Mouse (Mus musculus) heart, postnatal 10 days (tissue): ENCODE data around the gene Phf8. TPM values are rescaled to one million over a fixed set of nuclear protein-coding genes. Genes with fewer than 3 reads are reported as not detected.
"Not testable (repeated sequence)": the region's sequence is repeated elsewhere in the genome, so short reads cannot be mapped to it uniquely, and the experiment has no call there.

Source experiments
- DNase-seq, 2 experiments: peaks; one replicate each; pipeline ENCODE4 v3.0.0; 2021
- intact Hi-C: fragments of 180-260 bp; cut with DNase I; formaldehyde crosslinking; loops from one replicate; pipeline ENCODE4 v1.15.1; 2025
- total RNA-seq, 2 experiments: library from RNA; stranded (reverse); gene quantifications; 2 replicates each; pipeline ENCODE4 v1.2.3; 2021

The Phf8 gene
- total RNA-seq: 10 to 100 TPM; 17.7 to 23.2 TPM

GRCm38 (mm10) chrX:151520458-151521322 lies at the start of gene Phf8:
Gene Phf8, plus strand, starts transcription at chrX:151520672.
- peak; percentile 95 to 96 for DNase-seq
- intact Hi-C loops: loop anchor here (5.0 to 10.0 kb wide), 3 partner anchors 178 to 494 kb away; partner anchors contain the start of genes Fam120c, Huwe1, Ribc1 and Smc1a

- DNase-seq: no peak
- intact Hi-C loops: no loop called here
Measured at GRCm38 (mm10) chrX:151488128-151488527, 32.3 kb upstream of the Phf8 start.

DNA sequence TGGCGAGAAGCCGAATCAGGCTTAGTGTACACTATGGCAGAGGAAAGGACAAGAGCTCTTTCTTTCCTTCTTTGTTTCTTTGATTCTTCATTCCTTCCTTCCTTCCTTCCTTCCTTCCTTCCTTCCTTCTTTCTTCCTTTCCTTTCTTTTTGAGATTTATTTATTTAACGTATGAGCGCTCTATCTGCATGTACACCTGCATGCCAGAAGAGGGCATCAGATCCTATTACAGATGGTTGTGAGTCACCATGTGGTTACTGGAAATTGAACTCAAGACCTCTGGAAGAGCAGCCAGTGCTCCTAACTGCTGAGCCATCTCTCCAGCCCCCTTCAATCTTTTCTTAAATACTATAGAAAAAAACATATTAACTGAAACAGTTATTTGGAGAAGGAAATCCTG lies 27.2 kb upstream of the Phf8 start:
- DNase-seq, intact Hi-C loops: not testable (repeated sequence)

DNA sequence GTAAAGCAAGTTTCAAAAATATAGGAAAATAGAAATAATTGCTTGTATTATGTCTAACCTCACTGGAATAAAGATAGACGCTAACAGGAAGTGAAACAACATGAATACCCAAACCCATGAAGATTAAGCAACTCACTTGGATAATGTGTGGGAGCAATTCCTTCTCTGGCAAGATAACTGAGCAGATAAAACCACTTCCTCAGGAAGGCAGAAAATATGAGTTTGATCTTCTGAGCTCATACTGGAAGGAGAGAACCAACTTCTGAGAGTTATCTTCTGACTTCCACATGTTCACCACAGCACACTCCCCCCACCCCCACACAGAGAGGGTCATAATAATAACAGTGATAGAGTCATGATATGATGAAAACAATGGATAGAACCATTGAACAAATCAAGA lies 23.9 kb upstream of the Phf8 start:
- no peak for DNase-seq
- intact Hi-C loops: no loop called here

DNA sequence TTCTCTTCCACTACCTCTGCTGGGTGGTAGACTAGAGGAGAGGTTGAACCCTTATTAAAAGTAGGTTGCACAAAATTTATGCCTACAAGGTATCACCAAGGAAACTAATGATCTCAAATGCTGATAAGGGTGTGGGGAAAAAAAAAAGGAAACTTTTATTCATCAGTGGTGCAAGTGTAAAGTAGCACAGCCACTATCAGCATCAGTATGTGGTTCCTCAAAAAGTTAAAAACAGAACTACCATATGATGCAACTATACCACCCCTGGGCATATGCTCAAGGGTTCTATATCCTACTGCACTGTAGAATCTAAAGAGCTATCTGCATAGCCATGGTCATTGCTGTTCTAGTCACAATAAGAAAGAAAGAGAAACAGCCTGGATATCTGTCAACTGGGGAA lies 11.9 kb upstream of the Phf8 start:
- DNase-seq: no peak
- intact Hi-C loops: no loop called here

- DNase-seq: no peak
- intact Hi-C loops: no loop called here
Measured at GRCm38 (mm10) chrX:151509906-151510305, 10.6 kb upstream of the Phf8 start.

GRCm38 (mm10) chrX:151513066-151513465 lies 7.4 kb upstream of the Phf8 start:
- intact Hi-C loops: no loop called here
- DNase-seq: no peak

DNA sequence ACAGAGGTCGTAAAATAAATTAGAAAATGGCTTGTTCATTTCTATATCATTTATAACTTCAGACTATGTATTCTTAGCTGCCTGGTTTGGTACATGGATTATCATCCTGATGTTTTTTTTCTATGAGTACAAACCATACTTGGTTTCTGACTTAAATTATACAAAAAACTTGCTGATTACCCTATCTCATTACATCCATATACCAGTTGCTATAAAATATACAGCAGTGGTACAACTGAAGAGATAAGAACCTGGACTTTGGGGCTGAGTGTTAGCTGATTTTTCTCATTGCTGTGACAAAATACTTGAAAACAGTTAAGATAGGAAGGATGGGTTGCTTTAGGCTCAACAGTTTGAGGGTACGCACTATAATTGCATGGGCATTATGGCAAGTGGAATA lies 6.8 kb upstream of the Phf8 start:
- no peak for DNase-seq

DNA sequence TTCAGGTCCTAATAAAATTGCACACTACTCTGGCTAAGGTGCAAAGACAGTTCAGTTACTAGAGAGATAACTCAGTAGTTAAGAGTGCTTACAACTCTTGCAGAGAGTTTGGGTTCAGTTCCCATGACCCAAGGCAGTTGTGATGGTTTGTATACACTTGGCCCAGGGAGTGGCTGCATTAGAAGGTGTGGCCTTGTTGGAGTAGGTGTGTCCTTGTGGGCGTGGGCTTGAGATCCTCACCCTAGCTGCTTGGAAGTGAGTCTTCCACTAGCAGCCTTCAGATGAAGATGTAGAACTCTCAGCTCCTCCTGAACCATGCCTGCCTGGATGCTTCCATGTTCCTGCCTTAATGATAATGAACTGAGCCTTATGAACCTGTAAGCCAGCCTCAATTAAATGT lies 2.3 kb upstream of the Phf8 start:
- intact Hi-C loops: no loop called here

More for the DNA sequence above, 6.8 kb upstream of the Phf8 start:
- intact Hi-C loops: no loop called here

DNA sequence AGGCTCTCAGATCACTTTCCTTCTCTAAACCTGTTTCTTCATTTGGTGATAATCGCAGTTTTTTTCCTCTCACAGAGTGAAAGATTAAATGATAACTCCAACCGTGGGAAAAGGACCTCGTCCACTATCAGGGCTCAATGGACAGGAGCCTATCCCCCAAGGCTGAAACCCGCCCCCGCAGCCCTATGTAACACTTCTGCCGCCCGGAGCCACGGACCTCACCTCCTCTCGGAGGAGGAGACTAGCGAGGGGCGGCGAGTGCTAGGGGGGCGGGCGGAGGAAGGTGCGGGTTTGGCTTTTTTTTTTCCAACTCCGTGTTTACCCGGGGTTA lies 380 bp upstream of the Phf8 start:
- DNase-seq: no peak
- intact Hi-C loops: loop anchor here (5.0 to 10.0 kb wide), 3 partner anchors 178 to 495 kb away; partner anchors contain the start of genes Fam120c, Huwe1, Ribc1 and Smc1a

More for the DNA sequence above, 2.3 kb upstream of the Phf8 start:
- no peak for DNase-seq

DNA sequence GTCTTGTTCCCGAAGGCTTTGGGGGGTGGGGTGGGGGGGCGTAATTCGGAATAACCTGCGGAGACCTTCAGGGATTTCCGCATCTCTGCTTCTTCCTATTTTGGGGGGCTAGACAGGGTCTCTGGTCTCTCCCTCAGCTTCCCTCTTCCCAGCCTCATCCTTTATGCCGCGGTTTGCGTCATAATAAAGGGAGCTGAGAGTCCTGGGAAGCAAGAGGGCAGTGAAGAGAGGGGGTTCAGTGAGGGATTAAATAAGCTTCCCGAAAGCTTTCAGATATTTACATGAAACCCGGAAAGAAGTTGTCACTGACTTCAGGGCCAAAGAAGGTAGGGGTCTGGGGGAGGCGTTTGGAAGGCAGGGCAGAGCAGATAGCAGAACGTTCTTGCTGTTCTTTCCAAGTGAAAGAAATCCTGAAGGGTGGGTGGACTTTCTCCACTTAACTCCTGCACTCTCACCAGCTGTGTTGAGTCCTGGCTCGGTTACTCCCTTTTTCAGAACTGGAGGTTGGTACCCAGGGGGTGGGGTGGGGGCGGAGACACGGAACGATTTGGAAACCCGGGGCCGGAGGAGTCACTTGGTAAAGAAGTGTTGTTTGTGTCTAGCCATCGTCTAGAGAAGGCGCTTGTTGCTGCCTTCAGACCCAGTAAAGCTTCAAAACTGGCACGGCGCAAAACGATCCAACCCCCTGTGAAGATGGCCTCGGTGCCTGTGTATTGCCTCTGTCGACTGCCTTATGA lies 1.5 kb downstream of the Phf8 start:
- intact Hi-C loops: loop anchor here (5.0 to 10.0 kb wide), 3 partner anchors 180 to 493 kb away; partner anchors contain the start of genes Fam120c, Huwe1, Ribc1 and Smc1a
- peak; percentile 19 to 21 for DNase-seq

DNA sequence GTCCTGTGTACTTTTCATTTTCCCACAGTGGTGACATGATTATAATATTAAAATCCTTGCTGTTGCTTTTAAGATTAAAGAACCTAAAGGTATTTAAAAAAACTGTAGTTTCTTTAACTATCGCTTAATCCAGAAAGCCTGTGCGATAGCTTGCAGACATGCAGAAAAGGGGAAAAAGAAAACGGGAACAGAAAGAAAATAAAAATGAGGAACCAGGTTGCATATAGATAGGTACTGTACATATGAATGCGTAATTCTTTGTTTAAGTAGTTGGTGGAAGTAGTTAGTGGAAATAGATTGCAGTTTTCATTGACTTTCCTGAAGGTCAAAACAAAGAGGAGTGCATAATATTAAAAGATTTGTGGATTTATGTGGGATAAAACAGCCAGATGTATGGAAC lies 32.9 kb downstream of the Phf8 start:
- intact Hi-C loops: no loop called here
- no peak for DNase-seq

GRCm38 (mm10) chrX:151575166-151575565 lies 54.7 kb downstream of the Phf8 start:
- intact Hi-C loops: no loop called here
- DNase-seq: no peak

GRCm38 (mm10) chrX:151643386-151643785 lies 122.9 kb downstream of the Phf8 start:
- no peak for DNase-seq
- intact Hi-C loops: no loop called here

- intact Hi-C loops: no loop called here
- DNase-seq: no peak
Measured at GRCm38 (mm10) chrX:151653744-151654143, 133.3 kb downstream of the Phf8 start.

GRCm38 (mm10) chrX:151674492-151675171 lies 154.2 kb downstream of the Phf8 start:
- intact Hi-C loops: no loop called here
- DNase-seq: no peak

Other genes starting within 250 kb of the Phf8 start
- 10 to 100 TPM; 11.9 to 14.1 TPM for gene Fam120c, start 176.5 kb upstream of the Phf8 start, total RNA-seq